Comparison of ENCODE assay signal across 21 mouse cellular contexts in genomic region chr4:141635991-141636390, GRCm38 (mm10). TPM values are rescaled to one million over a fixed set of nuclear protein-coding genes. Genes with fewer than 3 reads are reported as not detected.
"Had no signal": no experiment of that assay in that cellular context is flagged by ENCODE, and none has a peak within 500 bp of the region (broad histone marks: within the 10 kb centered on the region; RNA-seq: fewer than 3 reads in every experiment).

No protein-coding gene starts in this region.

- H3K9me3 ChIP-seq: limb, embryonic 13.5 days; liver, embryonic 12.5 days; liver, embryonic 15.5 days; lung, embryonic 15.5 days had no signal

- H3K4me1 ChIP-seq: limb, embryonic 13.5 days; liver, embryonic 12.5 days; liver, embryonic 15.5 days; lung, embryonic 15.5 days had no signal

- H3K4me3 ChIP-seq: limb, embryonic 10.5 days; limb, embryonic 13.5 days; liver, embryonic 12.5 days; liver, embryonic 15.5 days; lung, embryonic 15.5 days had no signal

- DNase-seq: kidney, postnatal 4 days; liver; lung, adult 18-20 months; lung, postnatal 10 days; lung, postnatal 36 days; midbrain, embryonic 14.5 days; thymus, adult 2 months; thymus, postnatal 14 days; thymus, postnatal 4 days had no signal

- H3K27me3 ChIP-seq: limb, embryonic 13.5 days; liver, embryonic 12.5 days; liver, embryonic 15.5 days; lung, embryonic 15.5 days had no signal

- ATAC-seq: liver, embryonic 12.5 days had no signal

- H3K27ac ChIP-seq: limb, embryonic 10.5 days; limb, embryonic 13.5 days; liver, embryonic 12.5 days; liver, embryonic 15.5 days; lung, embryonic 15.5 days had no signal

RNA-seq across cellular contexts. Expression of gene Slc25a34, which starts 12.4 kb away (rescaled TPM):
- total RNA-seq: megakaryocyte-erythroid progenitor cell, adult 5-6 weeks had no signal
- polyA plus RNA-seq: limb, embryonic 13.5 days; liver, embryonic 12.5 days; midbrain, embryonic 11.5 days; neural tube, embryonic 11.5 days; neural tube, embryonic 14.5 days had no signal

RNA-seq across cellular contexts. Expression of gene Fblim1, which starts 30.1 kb away (rescaled TPM):
- total RNA-seq: megakaryocyte-erythroid progenitor cell, adult 5-6 weeks had no signal

RNA-seq across cellular contexts. Expression of gene Rsc1a1, which starts 49.4 kb away (rescaled TPM):
- polyA plus RNA-seq: kidney, embryonic 16.5 days; lung, embryonic 15.5 days; midbrain, embryonic 14.5 days; midbrain, postnatal 0 days; neural tube, embryonic 11.5 days; stomach, embryonic 16.5 days had no signal
